Mouse (Mus musculus) embryonic facial prominence, embryonic 11.5 days (tissue): ENCODE data around the gene Lrrc27. TPM values are rescaled to one million over a fixed set of nuclear protein-coding genes. Genes with fewer than 3 reads are reported as not detected.

Experiments
- ATAC-seq: fragments of 200-750 bp; cut with Nextera tagmentation; replicated peaks from 2 replicates; pipeline ENCODE4 v1.8.0; 2017; ENCODE audit warnings: low read depth; ENCODE audit not compliant: insufficient number of reproducible peaks, low FRiP score, low TSS enrichment
- DNase-seq: peaks from one replicate; pipeline ENCODE4 v3.0.0-alpha.2; 2015; ENCODE audit warnings: low spot score
- H3K27ac ChIP-seq: fragments of 300-500 bp; sonication (generic); replicated peaks from 2 replicates; pipeline ENCODE4 v1.5.1; 2014; ENCODE audit warnings: mild to moderate bottlenecking, low read depth, low read length, control low read depth
- H3K27me3 ChIP-seq: fragments of 300-500 bp; sonication (generic); 2 replicates; pipeline ENCODE4 v1.6.1; 2014; ENCODE audit warnings: mild to moderate bottlenecking, low read length, moderate library complexity, mixed read lengths; ENCODE audit not compliant: control insufficient read depth, insufficient read depth
- H3K36me3 ChIP-seq: fragments of 300-500 bp; sonication (generic); replicated peaks from 2 replicates; pipeline ENCODE4 v1.6.1; 2014; ENCODE audit warnings: low read depth, mild to moderate bottlenecking, low read length, moderate library complexity, mixed read lengths; ENCODE audit not compliant: control insufficient read depth, insufficient read depth
- H3K4me1 ChIP-seq: fragments of 300-500 bp; sonication (generic); 2 replicates; pipeline ENCODE4 v1.6.1; 2014; ENCODE audit warnings: low read length, mixed read lengths; ENCODE audit not compliant: control insufficient read depth, insufficient read depth
- H3K4me2 ChIP-seq: fragments of 300-500 bp; sonication (generic); 2 replicates; pipeline ENCODE4 v1.6.1; 2014; ENCODE audit warnings: low read depth, mild to moderate bottlenecking, control low read depth, low read length, moderate library complexity
- H3K4me3 ChIP-seq: fragments of 300-500 bp; sonication (generic); 2 replicates; pipeline ENCODE4 v1.5.1; 2014; ENCODE audit warnings: low read depth, low read length, control low read depth
- H3K9ac ChIP-seq: fragments of 300-500 bp; sonication (generic); replicated peaks from 2 replicates; pipeline ENCODE4 v1.6.1; 2014; ENCODE audit warnings: mild to moderate bottlenecking, control low read depth, low read length
- H3K9me3 ChIP-seq: fragments of 300-500 bp; sonication (generic); replicated peaks from 2 replicates; pipeline ENCODE4 v1.6.1; 2016; ENCODE audit warnings: mild to moderate bottlenecking, low read length, inconsistent platforms, mixed read lengths; ENCODE audit not compliant: control insufficient read depth
- WGBS: fragments of 180-500 bp; shearing (Covaris S2); extraction: QIAGEN DNeasy Blood & Tissue Kit; methylation state at CpG from one replicate; pipeline ENCODE4 v1.1.7; 2014; 5-methylcytosine and 5-hydroxymethylcytosine counted together
- polyA plus RNA-seq: library from polyadenylated mRNA; unstranded; fragments of >200 nt; fragmentation: Nextera tagmentation; extraction: Ambion mirVana; gene quantifications from 2 replicates; pipeline ENCODE4 v1.2.1, GENCODE M21; 2014

Gene Lrrc27
- polyA plus RNA-seq, 1 experiment from 2014 or later = 5.8 TPM

DNA sequence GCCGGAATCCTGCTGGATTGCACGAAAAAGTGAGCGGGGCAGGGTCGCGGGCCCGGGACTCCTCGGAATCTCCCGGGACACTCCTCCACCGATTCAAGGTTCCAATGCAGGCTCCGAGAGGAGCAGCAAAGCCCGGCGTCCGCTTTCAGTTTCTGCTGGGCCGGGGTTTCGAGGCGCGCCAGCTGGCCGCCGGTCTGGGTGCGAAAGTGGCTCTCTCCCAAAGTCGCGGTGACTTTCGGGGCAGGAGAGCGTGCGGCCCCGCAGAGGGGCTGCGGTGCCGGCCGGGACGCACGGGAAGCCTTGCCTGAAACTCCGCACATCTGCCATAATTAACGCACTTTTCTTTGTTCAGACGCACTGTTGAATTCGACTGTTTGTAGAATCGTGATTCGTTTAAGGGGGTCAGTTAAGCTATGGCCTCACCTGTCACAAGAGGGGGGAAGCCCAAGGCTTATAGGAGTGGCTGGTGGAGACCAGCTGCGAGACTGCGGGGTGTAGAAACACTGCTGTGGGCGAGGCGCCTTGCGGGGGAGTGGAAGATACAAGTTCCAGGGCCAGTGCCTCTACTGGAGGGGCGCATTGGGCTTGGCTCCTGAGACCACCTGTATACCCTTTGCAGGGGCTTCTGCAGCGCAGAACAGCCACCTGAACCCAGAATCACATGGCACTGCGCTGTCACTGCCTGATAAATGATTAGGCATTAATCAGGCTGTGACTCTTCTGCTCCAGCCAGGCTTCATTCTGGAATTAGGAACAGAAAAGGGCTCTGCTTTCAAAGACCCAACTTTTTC lies 36.0 kb downstream of the Lrrc27 start:
- no peak overlapping the region; the same call in 1 of the 2 replicates for H3K27ac ChIP-seq
- H3K4me1 ChIP-seq = peaks cover 7% of the 10 kb centered on the region
- no peaks in the 10 kb centered on the region for H3K36me3 ChIP-seq
- peak; percentile 37 for DNase-seq
- peak; percentile 4; the same call in 1 of the 2 replicates for ATAC-seq
- no peaks in the 10 kb centered on the region for H3K9me3 ChIP-seq
- peaks cover 5% of the 10 kb centered on the region for H3K27me3 ChIP-seq
- peak overlapping the region; percentile 68 for H3K4me3 ChIP-seq
- H3K4me2 ChIP-seq = peak overlapping the region; percentile 95
- peak overlapping the region; percentile 80 for H3K9ac ChIP-seq
- 2% methylated on average over 45 of the region's 45 CpGs for WGBS

DNA sequence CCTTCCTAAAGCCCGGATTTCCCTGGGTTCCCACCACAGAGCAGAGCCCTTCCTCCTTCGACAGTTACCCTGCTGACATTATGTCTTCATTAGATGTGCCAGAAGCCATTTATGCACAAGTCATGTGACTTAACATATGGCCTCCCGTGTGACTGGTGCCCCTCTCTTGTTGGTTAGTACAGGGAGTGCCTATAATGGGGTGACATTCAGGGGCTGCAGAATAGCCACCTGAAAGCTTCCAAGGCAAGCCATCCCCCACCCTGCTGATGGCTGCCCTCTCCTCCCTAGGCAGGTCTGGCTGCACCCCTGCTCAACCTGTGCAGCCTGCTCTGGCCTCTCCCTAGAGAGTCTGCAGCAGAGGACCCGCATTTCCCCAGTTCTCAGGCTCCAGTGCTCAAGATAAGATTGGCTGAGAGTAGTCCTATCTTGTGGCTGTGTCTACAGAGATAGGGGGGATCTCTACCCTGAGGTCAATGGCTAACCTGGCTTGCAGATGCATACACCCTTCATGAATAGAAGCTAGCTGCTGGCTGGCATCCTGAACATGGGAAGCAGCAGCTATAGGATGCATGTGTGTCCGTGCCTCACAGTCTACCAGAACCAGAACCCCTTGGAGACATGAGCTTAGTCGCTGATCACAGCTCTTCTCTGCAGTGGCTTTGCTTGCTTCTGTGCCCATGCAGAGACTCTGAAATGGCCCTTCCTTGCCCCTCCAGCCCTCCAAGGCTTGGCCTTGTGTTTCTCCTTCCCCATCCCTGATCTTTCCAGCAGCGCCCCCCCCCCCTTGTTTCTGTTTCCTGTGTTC lies 36.8 kb downstream of the Lrrc27 start:
- Histone ChIP-seq H3K36me3 (no peaks in the 10 kb centered on the region), H3K27ac (no peak overlapping the region), H3K9ac (no peak overlapping the region; the same call in 1 of the 2 replicates), H3K9me3 (no peaks in the 10 kb centered on the region), H3K27me3 (peaks cover 5% of the 10 kb centered on the region), H3K4me2 (peak overlapping the region; percentile 95), H3K4me1 (peaks cover 7% of the 10 kb centered on the region), H3K4me3 (peak overlapping the region; percentile 68)
- WGBS = 52% methylated on average over 7 of the region's 7 CpGs
- ATAC-seq = no peak
- no peak for DNase-seq

GRCm38 (mm10) chr7:139251881-139252301 lies 39.1 kb downstream of the Lrrc27 start:
- Histone ChIP-seq H3K9me3 (no peaks in the 10 kb centered on the region), H3K4me3 (no peak overlapping the region), H3K27me3 (peaks cover 5% of the 10 kb centered on the region), H3K4me1 (peaks cover 7% of the 10 kb centered on the region), H3K4me2 (no peak overlapping the region), H3K9ac (no peak overlapping the region), H3K36me3 (no peaks in the 10 kb centered on the region; the same call in 1 of the 2 replicates), H3K27ac (no peak overlapping the region)
- DNase-seq = no peak
- no peak for ATAC-seq
- WGBS = 72% methylated on average over 5 of the region's 5 CpGs

DNA sequence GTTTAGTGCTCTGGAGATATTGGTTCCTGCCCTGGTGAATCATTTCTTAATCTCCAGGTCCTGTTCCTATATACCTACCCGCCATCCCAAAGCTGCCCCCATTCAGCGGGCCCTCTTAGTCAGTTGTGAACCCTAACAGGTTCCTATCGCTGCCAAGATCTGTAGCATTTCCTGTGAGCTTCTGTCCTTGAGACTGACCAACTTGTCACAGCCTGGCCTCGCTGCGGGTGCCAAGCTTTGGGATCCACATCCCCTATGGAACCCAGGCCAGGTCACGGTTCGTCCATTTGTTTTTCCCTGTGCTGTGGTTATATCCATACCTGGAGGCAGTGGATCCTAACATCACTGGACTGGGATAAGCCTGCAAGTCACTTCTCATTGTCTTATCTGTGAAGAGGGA lies 39.8 kb downstream of the Lrrc27 start:
- Histone ChIP-seq H3K9ac (no peak overlapping the region), H3K4me1 (peaks cover 2% of the 10 kb centered on the region), H3K36me3 (no peaks in the 10 kb centered on the region; the same call in 1 of the 2 replicates), H3K4me2 (no peak overlapping the region), H3K9me3 (no peaks in the 10 kb centered on the region), H3K4me3 (no peak overlapping the region), H3K27me3 (peaks cover 4% of the 10 kb centered on the region), H3K27ac (no peak overlapping the region)
- ATAC-seq = no peak
- DNase-seq = no peak
- WGBS = 87% methylated on average over 7 of the region's 7 CpGs

DNA sequence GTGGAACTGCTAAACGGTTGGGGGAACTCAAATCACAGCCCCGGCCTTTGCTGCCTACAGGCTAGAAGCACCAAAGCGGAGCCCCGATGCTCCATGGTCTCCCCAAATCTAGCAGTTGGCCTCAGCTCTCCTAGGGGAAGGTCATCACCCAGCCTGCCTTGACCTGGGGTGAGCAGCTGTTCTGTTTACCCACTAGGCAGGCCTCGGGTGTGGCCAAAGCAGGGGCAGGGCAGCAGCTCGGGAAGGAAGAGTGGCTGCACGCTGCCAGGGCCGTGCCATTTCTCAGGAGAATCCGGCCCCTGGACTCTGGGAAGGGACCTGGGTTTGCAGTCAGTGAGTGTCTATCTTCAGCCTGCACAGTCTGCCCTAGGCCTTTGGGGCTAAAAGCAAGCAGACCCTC lies 40.2 kb downstream of the Lrrc27 start:
- Histone ChIP-seq H3K4me2 (no peak overlapping the region), H3K36me3 (no peaks in the 10 kb centered on the region; the same call in 1 of the 2 replicates), H3K27me3 (peaks cover 3% of the 10 kb centered on the region), H3K27ac (no peak overlapping the region), H3K9ac (no peak overlapping the region), H3K4me3 (no peak overlapping the region), H3K4me1 (no peaks in the 10 kb centered on the region; the same call in 1 of the 2 replicates), H3K9me3 (no peaks in the 10 kb centered on the region)
- 69% methylated on average over 9 of the region's 9 CpGs for WGBS
- DNase-seq (no peak), ATAC-seq (no peak)

DNA sequence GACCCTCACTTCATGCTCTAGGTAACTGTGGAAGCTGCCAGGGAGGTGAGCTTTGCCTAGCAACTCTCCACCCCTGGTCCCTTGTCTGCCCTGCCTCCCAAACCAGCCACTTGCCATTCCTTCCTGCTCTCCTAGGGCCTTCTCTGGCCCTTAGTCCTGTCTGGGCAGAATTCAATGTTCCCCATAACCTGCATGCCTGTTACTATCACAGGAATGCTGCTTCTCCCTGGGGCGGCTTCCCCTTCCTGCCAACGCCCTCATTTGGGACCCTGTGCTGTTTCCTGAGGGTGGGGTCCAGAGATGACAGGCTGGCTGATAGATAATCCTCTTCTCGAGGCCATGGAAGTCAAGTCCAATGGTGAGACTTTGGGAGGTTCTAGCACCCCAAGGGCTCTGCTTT lies 40.7 kb downstream of the Lrrc27 start:
- Histone ChIP-seq H3K4me2 (no peak overlapping the region), H3K27me3 (peaks cover 3% of the 10 kb centered on the region), H3K4me3 (no peak overlapping the region), H3K4me1 (no peaks in the 10 kb centered on the region; the same call in 1 of the 2 replicates), H3K27ac (no peak overlapping the region), H3K36me3 (no peaks in the 10 kb centered on the region; the same call in 1 of the 2 replicates), H3K9me3 (no peaks in the 10 kb centered on the region), H3K9ac (no peak overlapping the region)
- ATAC-seq (no peak), DNase-seq (no peak)
- WGBS = 69% methylated on average over 3 of the region's 3 CpGs

- no peaks in the 10 kb centered on the region for H3K9me3 ChIP-seq
- H3K4me1 ChIP-seq = no peaks in the 10 kb centered on the region
- 85% methylated on average over 5 of the region's 5 CpGs for WGBS
- ATAC-seq = no peak
- no peak overlapping the region for H3K9ac ChIP-seq
- H3K27me3 ChIP-seq = no peaks in the 10 kb centered on the region
- DNase-seq = no peak
- no peaks in the 10 kb centered on the region; the same call in 1 of the 2 replicates for H3K36me3 ChIP-seq
- H3K27ac ChIP-seq = no peak overlapping the region
- H3K4me3 ChIP-seq = no peak overlapping the region
- H3K4me2 ChIP-seq = no peak overlapping the region
Measured at GRCm38 (mm10) chr7:139254626-139255025, 41.8 kb downstream of the Lrrc27 start.
